Mouse (Mus musculus): ENCODE data around the gene Fam166a.

DNA sequence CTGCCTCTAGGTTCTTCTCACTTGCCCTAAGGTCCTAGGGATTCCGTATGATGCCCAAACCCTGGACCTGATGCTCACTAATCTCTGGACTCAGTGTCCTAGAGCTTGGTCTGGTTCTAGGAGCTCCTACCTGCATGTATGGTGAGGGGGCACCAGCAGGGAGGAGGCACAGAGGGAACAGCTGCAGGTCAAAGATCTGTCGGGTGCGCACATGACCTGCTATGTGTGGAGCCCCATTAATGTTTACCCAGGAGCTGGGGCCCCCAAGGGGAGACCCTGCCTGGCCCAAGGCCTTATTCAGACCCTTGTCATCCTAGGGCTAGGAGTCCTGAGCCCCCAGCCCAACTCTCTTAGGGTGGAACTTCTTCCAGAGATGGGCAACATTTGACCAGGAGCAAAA, 15.5 kb downstream of the Fam166a start, which contains the start of gene Slc34a3:
- no peak for TF ChIP-seq CTCF (IDR thresholded peaks at IDR 0.05; ENCODE audit: low read depth)
- TF ChIP-seq EP300 (IDR thresholded peaks at IDR 0.05; ENCODE audit: low read depth): no peak
